35 mouse cellular contexts compared by ENCODE assay signal in genomic region chr9:108440485-108440884, GRCm38 (mm10). TPM values are rescaled to one million over a fixed set of nuclear protein-coding genes. Genes with fewer than 3 reads are reported as not detected.
DNase-seq lines count a peak whose midpoint lies in the region; ATAC-seq and TF ChIP-seq lines count a peak whose summit lies in the region.
"Had no signal": no experiment of that assay in that cellular context is flagged by ENCODE, and none has a peak within 500 bp of the region (broad histone marks: within the 10 kb centered on the region; RNA-seq: fewer than 3 reads in every experiment).

No protein-coding gene starts in this region.

- H3K9me3 ChIP-seq in heart, embryonic 10.5 days, result no peaks in the 10 kb centered on the region
- H3K9me3 ChIP-seq in kidney, embryonic 16.5 days (ENCODE audit: low read length), result no peaks in the 10 kb centered on the region
- H3K9me3 ChIP-seq: embryonic facial prominence, embryonic 15.5 days; forebrain, embryonic 13.5 days; limb, embryonic 12.5 days; liver, embryonic 15.5 days; midbrain, embryonic 13.5 days; neural tube, embryonic 13.5 days had no signal

- WGBS in heart, embryonic 10.5 days, result 58% methylated on average over 5 of the region's 5 CpGs
- WGBS in heart, adult 2 months, result 49% methylated on average over 5 of the region's 5 CpGs
- WGBS in kidney, embryonic 16.5 days, result 57% methylated on average over 5 of the region's 5 CpGs

- H3K4me3 ChIP-seq in heart, embryonic 10.5 days, result no peak overlapping the region
- no peak overlapping the region for H3K4me3 ChIP-seq in heart, adult 2 months
- no peak overlapping the region for H3K4me3 ChIP-seq in kidney, embryonic 16.5 days (ENCODE audit: low read length)
- H3K4me3 ChIP-seq: embryonic facial prominence, embryonic 15.5 days; forebrain, embryonic 13.5 days; limb, embryonic 12.5 days; liver, embryonic 15.5 days; midbrain, embryonic 13.5 days; neural tube, embryonic 13.5 days had no signal

- peak overlapping the region; percentile 18 for H3K27ac ChIP-seq in heart, embryonic 10.5 days
- H3K27ac ChIP-seq in heart, adult 2 months, result no peak overlapping the region
- H3K27ac ChIP-seq in kidney, embryonic 16.5 days (ENCODE audit: low read length), result no peak overlapping the region
- H3K27ac ChIP-seq: forebrain, embryonic 13.5 days; hindbrain, embryonic 14.5 days; limb, embryonic 12.5 days; liver, embryonic 15.5 days; macrophage; midbrain, embryonic 13.5 days; neural tube, embryonic 13.5 days had no signal

- TF ChIP-seq CTCF in heart, adult 2 months (IDR thresholded peaks at IDR 0.05), result no peak

- no peaks in the 10 kb centered on the region for H3K36me3 ChIP-seq in heart, embryonic 10.5 days
- H3K36me3 ChIP-seq in heart, adult 2 months (ENCODE audit: control insufficient read depth, insufficient read depth, low read length), result no peaks in the 10 kb centered on the region
- no peaks in the 10 kb centered on the region for H3K36me3 ChIP-seq in kidney, embryonic 16.5 days (ENCODE audit: insufficient read depth, low read length)
- H3K36me3 ChIP-seq: embryonic facial prominence, embryonic 15.5 days; limb, embryonic 12.5 days; liver, embryonic 15.5 days; midbrain, embryonic 13.5 days; neural tube, embryonic 13.5 days had no signal

- no peaks in the 10 kb centered on the region for H3K79me2 ChIP-seq in heart, adult 2 months (replicated peaks; ENCODE audit: control insufficient read depth, insufficient read depth, low read length)

- no peak overlapping the region for H3K9ac ChIP-seq in heart, adult 2 months (ENCODE audit: low read depth, low read length)
- H3K9ac ChIP-seq in kidney, embryonic 16.5 days (replicated peaks; ENCODE audit: low read length), result no peak overlapping the region
- H3K9ac ChIP-seq: embryonic facial prominence, embryonic 15.5 days; forebrain, embryonic 13.5 days; hindbrain, embryonic 14.5 days; limb, embryonic 12.5 days; liver, embryonic 15.5 days; midbrain, embryonic 13.5 days; neural tube, embryonic 13.5 days had no signal

- intact Hi-C loops in heart, adult 2 months (cut with DNase I), result no loop called here

- ATAC-seq in kidney, embryonic 16.5 days (ENCODE audit: low FRiP score, low TSS enrichment), result no peak
- ATAC-seq: intestine, postnatal 0 days; midbrain, embryonic 13.5 days had no signal

- H3K27me3 ChIP-seq in heart, embryonic 10.5 days (ENCODE audit: insufficient read depth, poor library complexity, severe bottlenecking), result no peaks in the 10 kb centered on the region
- no peaks in the 10 kb centered on the region for H3K27me3 ChIP-seq in heart, adult 2 months (ENCODE audit: control insufficient read depth, insufficient read depth, low read length)
- H3K27me3 ChIP-seq in kidney, embryonic 16.5 days (ENCODE audit: insufficient read depth, low read length), result no peaks in the 10 kb centered on the region
- H3K27me3 ChIP-seq: embryonic facial prominence, embryonic 15.5 days; forebrain, embryonic 13.5 days; limb, embryonic 12.5 days; midbrain, embryonic 13.5 days; neural tube, embryonic 13.5 days had no signal

- no peak for TF ChIP-seq POLR2A in heart, adult 2 months (IDR thresholded peaks at IDR 0.05; ENCODE audit: insufficient read depth, low read depth, low read length)

- no peak overlapping the region for H3K4me2 ChIP-seq in kidney, embryonic 16.5 days (replicated peaks; ENCODE audit: low read depth, low read length)
- H3K4me2 ChIP-seq: embryonic facial prominence, embryonic 15.5 days; forebrain, embryonic 13.5 days; hindbrain, embryonic 14.5 days; limb, embryonic 12.5 days; liver, embryonic 15.5 days; midbrain, embryonic 13.5 days; neural tube, embryonic 13.5 days had no signal

- DNase-seq in heart, embryonic 10.5 days (ENCODE audit: low spot score), result peak; percentile 45
- DNase-seq in heart, adult 2 months, result no peak
- DNase-seq in left cerebral cortex, adult 18-20 months (ENCODE audit: low spot score in 2 of 2), result peak; percentile 29 to 53
- no peak for DNase-seq in left cerebral cortex, adult 11 months (ENCODE audit: low spot score)
- DNase-seq in right cerebral cortex, adult 18-20 months, result peak; percentile 74
- DNase-seq in right cerebral cortex, postnatal 4 days, result no peak
- peak; percentile 48 for DNase-seq in right cerebral cortex, postnatal 25 days
- DNase-seq: adrenal gland, postnatal 25 days; B cell, adult 2 months; cerebellum, adult 18-20 months; gastrocnemius, postnatal 10 days; kidney, adult 9 months; kidney, postnatal 25 days had no signal

- TF ChIP-seq EP300 in heart, adult 2 months (IDR thresholded peaks at IDR 0.05; ENCODE audit: insufficient read depth, low read depth, low read length), result no peak

- H3K4me1 ChIP-seq in heart, embryonic 10.5 days, result peaks cover 15% of the 10 kb centered on the region; the same call in 1 of the 2 replicates
- H3K4me1 ChIP-seq in heart, adult 2 months (ENCODE audit: control insufficient read depth, insufficient read depth, low read length), result peaks cover 11% of the 10 kb centered on the region
- H3K4me1 ChIP-seq in kidney, embryonic 16.5 days (ENCODE audit: insufficient read depth, low read length), result no peaks in the 10 kb centered on the region
- H3K4me1 ChIP-seq: forebrain, embryonic 13.5 days; liver, embryonic 15.5 days had no signal

RNA-seq across cellular contexts. Expression of gene BC048562, which starts 4.2 kb away (rescaled TPM):
- polyA plus RNA-seq in heart, embryonic 10.5 days (2016; fragmentation: Nextera tagmentation; extraction: Ambion mirVana), result not detected in 2 replicates
- total RNA-seq in heart, adult 2 months (2021), result not detected
- not detected in 2 replicates for polyA plus RNA-seq in heart, adult 2 months (2012; rRNA removed)
- not detected for total RNA-seq in left cerebral cortex, adult 18-20 months (2021)
- not detected in 2 replicates for polyA plus RNA-seq in kidney, embryonic 16.5 days (2015; fragmentation: Nextera tagmentation; extraction: Ambion mirVana)
- total RNA-seq: adrenal gland, adult 18-20 months; adrenal gland, postnatal 25 days; common myeloid progenitor, adult 5-6 weeks; gastrocnemius, postnatal 10 days; hematopoietic stem cell, adult 5-6 weeks; layer of hippocampus, adult 18-20 months; layer of hippocampus, postnatal 10 days; left cerebral cortex, postnatal 10 days; liver, adult 2 months; megakaryocyte-erythroid progenitor cell, adult 5-6 weeks had no signal
- polyA plus RNA-seq: brain, embryonic 14.5 days; embryonic facial prominence, embryonic 15.5 days; forebrain, embryonic 13.5 days; gonadal fat pad, adult 2 months; heart, embryonic 14.5 days; hindbrain, embryonic 14.5 days; intestine, postnatal 0 days; limb, embryonic 12.5 days; liver, adult 2 months; liver, embryonic 15.5 days; lung, embryonic 16.5 days; macrophage; midbrain, embryonic 13.5 days; neural tube, embryonic 13.5 days had no signal

RNA-seq across cellular contexts. Expression of gene Ccdc36, which starts 12.2 kb away (rescaled TPM):
- polyA plus RNA-seq in heart, embryonic 10.5 days (2016; fragmentation: Nextera tagmentation; extraction: Ambion mirVana), result 1.1 and 1.5 TPM in 2 replicates
- not detected for total RNA-seq in heart, adult 2 months (2021)
- polyA plus RNA-seq in heart, adult 2 months (2012; rRNA removed), result not detected in 2 replicates
- under 1 TPM; 0.23 TPM for total RNA-seq in left cerebral cortex, adult 18-20 months (2021)
- polyA plus RNA-seq in kidney, embryonic 16.5 days (2015; fragmentation: Nextera tagmentation; extraction: Ambion mirVana), result 1.5 and 1.7 TPM in 2 replicates
- total RNA-seq: adrenal gland, adult 18-20 months; adrenal gland, postnatal 25 days; layer of hippocampus, adult 18-20 months; liver, adult 2 months; megakaryocyte-erythroid progenitor cell, adult 5-6 weeks had no signal
- polyA plus RNA-seq: liver, adult 2 months; macrophage had no signal

RNA-seq across cellular contexts. Expression of gene Ccdc71, which starts 19.8 kb away (rescaled TPM):
- polyA plus RNA-seq in heart, embryonic 10.5 days (2016; fragmentation: Nextera tagmentation; extraction: Ambion mirVana), result 46.6 and 61.1 TPM in 2 replicates
- total RNA-seq in heart, adult 2 months (2021), result 10 to 100 TPM; 22.5 to 26.6 TPM
- polyA plus RNA-seq in heart, adult 2 months (2012; rRNA removed), result 14.7 and 16.7 TPM in 2 replicates
- 10 to 100 TPM; 37.9 to 39.9 TPM for total RNA-seq in left cerebral cortex, adult 18-20 months (2021)
- 77.0 and 82.4 TPM in 2 replicates for polyA plus RNA-seq in kidney, embryonic 16.5 days (2015; fragmentation: Nextera tagmentation; extraction: Ambion mirVana)

RNA-seq across cellular contexts. Expression of gene Klhdc8b, which starts 20.9 kb away (rescaled TPM):
- polyA plus RNA-seq in heart, embryonic 10.5 days (2016; fragmentation: Nextera tagmentation; extraction: Ambion mirVana), result 86.8 and 106 TPM in 2 replicates
- total RNA-seq in heart, adult 2 months (2021), result 1 to 10 TPM; 4.9 to 5.8 TPM
- 21.5 and 26.6 TPM in 2 replicates for polyA plus RNA-seq in heart, adult 2 months (2012; rRNA removed)
- 10 to 100 TPM; 40.3 to 44.7 TPM for total RNA-seq in left cerebral cortex, adult 18-20 months (2021)
- 38.8 and 41.6 TPM in 2 replicates for polyA plus RNA-seq in kidney, embryonic 16.5 days (2015; fragmentation: Nextera tagmentation; extraction: Ambion mirVana)

RNA-seq across cellular contexts. Expression of gene Lamb2, which starts 39.1 kb away (rescaled TPM):
- 46.3 and 57.4 TPM in 2 replicates for polyA plus RNA-seq in heart, embryonic 10.5 days (2016; fragmentation: Nextera tagmentation; extraction: Ambion mirVana)
- total RNA-seq in heart, adult 2 months (2021), result 100 to 1,000 TPM; 326 to 360 TPM
- 272 and 392 TPM in 2 replicates for polyA plus RNA-seq in heart, adult 2 months (2012; rRNA removed)
- 10 to 100 TPM; 27.0 to 37.8 TPM for total RNA-seq in left cerebral cortex, adult 18-20 months (2021)
- 68.5 and 73.6 TPM in 2 replicates for polyA plus RNA-seq in kidney, embryonic 16.5 days (2015; fragmentation: Nextera tagmentation; extraction: Ambion mirVana)

Comparison
In these comparisons a context has a peak if more than half of its experiments do, and no peak if none do; other contexts are left out.
1. DNase-seq: peak in heart, embryonic 10.5 days (single experiment), left cerebral cortex, adult 18-20 months (2 of 2), right cerebral cortex, adult 18-20 months (single experiment) and right cerebral cortex, postnatal 25 days (single experiment); none in heart, adult 2 months (0 of 2), left cerebral cortex, adult 11 months (single experiment) and right cerebral cortex, postnatal 4 days (single experiment).